In the genomic region with DNA sequence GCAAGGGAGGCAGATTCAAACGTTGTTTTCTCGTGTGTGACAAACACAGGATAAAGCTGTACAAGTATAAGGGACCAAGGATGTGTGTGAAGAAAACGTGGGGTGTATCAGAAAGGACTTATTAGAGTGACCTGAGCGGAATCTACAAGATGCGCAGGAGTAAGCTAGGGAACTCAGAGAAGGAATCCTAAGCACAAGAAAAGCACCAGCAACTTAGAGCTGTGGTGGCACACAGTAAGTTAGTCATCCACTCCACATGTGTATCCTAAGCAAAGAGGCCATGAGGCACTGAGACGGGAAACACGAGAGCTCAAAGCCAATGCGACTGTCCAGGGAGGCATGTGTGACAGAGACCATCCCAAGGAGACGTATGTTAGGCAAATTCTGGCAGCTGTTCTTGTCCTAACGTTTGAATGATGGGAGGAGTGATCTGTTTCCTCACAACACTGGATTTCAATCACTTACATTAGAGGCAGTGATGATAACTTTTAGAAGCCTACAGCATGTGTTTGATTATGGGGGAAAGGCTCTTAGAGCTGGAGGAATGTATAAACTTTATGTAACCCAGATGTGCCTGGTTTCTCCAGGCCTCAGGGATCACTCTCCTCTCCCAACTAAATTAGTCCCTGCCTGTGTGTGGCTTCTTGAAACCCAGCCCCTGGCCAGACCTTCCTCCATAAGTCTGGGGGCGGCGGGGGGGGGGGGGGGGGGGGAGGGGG, we compare ENCODE assay signal across 19 mouse cellular contexts. TPM values are rescaled to one million over a fixed set of nuclear protein-coding genes. Genes with fewer than 3 reads are reported as not detected.
DNase-seq lines count a peak whose midpoint lies in the region; ATAC-seq and TF ChIP-seq lines count a peak whose summit lies in the region.
"Had no signal": no experiment of that assay in that cellular context is flagged by ENCODE, and none has a peak within 500 bp of the region (broad histone marks: within the 10 kb centered on the region; RNA-seq: fewer than 3 reads in every experiment).

No protein-coding gene starts in this region.

- WGBS in lung, embryonic 14.5 days: 44% methylated on average over 10 of the region's 12 CpGs
- 44% methylated on average over 10 of the region's 12 CpGs for WGBS in intestine, embryonic 15.5 days
- WGBS in stomach, embryonic 16.5 days: 44% methylated on average over 10 of the region's 12 CpGs
- WGBS in heart, embryonic 12.5 days: 52% methylated on average over 10 of the region's 12 CpGs

- no peak for ATAC-seq in lung, embryonic 14.5 days (ENCODE audit: insufficient read depth)
- no peak for ATAC-seq in intestine, embryonic 15.5 days
- ATAC-seq in stomach, embryonic 16.5 days (ENCODE audit: insufficient read depth, low FRiP score): no peak
- ATAC-seq in heart, embryonic 12.5 days (ENCODE audit: insufficient number of reproducible peaks, low FRiP score): no peak
- ATAC-seq: CD4-positive, CD25-positive, alpha-beta regulatory T cell, adult 4 months had no signal

- peak overlapping the region; percentile 3; the same call in 1 of the 2 replicates for H3K27ac ChIP-seq in lung, embryonic 14.5 days (ENCODE audit: low read depth)
- H3K27ac ChIP-seq in intestine, embryonic 15.5 days: peak overlapping the region; percentile 59; the same call in 1 of the 2 replicates
- peak overlapping the region; percentile 62 for H3K27ac ChIP-seq in stomach, embryonic 16.5 days (ENCODE audit: low read length)
- H3K27ac ChIP-seq in heart, embryonic 12.5 days (ENCODE audit: poor library complexity, severe bottlenecking): no peak overlapping the region
- H3K27ac ChIP-seq: kidney, embryonic 15.5 days; midbrain, embryonic 10.5 days; neural tube, embryonic 12.5 days had no signal

- peaks cover 10% of the 10 kb centered on the region for H3K36me3 ChIP-seq in lung, embryonic 14.5 days (ENCODE audit: insufficient read depth)
- H3K36me3 ChIP-seq in intestine, embryonic 15.5 days: no peaks in the 10 kb centered on the region
- no peaks in the 10 kb centered on the region for H3K36me3 ChIP-seq in stomach, embryonic 16.5 days (ENCODE audit: control insufficient read depth, insufficient read depth, low read length)
- peaks cover 7% of the 10 kb centered on the region; the same call in 1 of the 2 replicates for H3K36me3 ChIP-seq in heart, embryonic 12.5 days
- H3K36me3 ChIP-seq: neural tube, embryonic 12.5 days had no signal

- H3K27me3 ChIP-seq in lung, embryonic 14.5 days (ENCODE audit: insufficient read depth, low read length): no peaks in the 10 kb centered on the region
- no peaks in the 10 kb centered on the region for H3K27me3 ChIP-seq in intestine, embryonic 15.5 days (replicated peaks)
- H3K27me3 ChIP-seq in stomach, embryonic 16.5 days (ENCODE audit: control insufficient read depth, insufficient read depth, low read length): no peaks in the 10 kb centered on the region
- H3K27me3 ChIP-seq in heart, embryonic 12.5 days (replicated peaks): no peaks in the 10 kb centered on the region
- H3K27me3 ChIP-seq: kidney, embryonic 15.5 days; neural tube, embryonic 12.5 days had no signal

- H3K4me1 ChIP-seq in lung, embryonic 14.5 days (ENCODE audit: insufficient read depth): no peaks in the 10 kb centered on the region
- H3K4me1 ChIP-seq in intestine, embryonic 15.5 days (replicated peaks): peaks cover 10% of the 10 kb centered on the region; the same call in 1 of the 2 replicates
- peaks cover 7% of the 10 kb centered on the region for H3K4me1 ChIP-seq in stomach, embryonic 16.5 days (ENCODE audit: control insufficient read depth, insufficient read depth, low read length)
- H3K4me1 ChIP-seq in heart, embryonic 12.5 days (replicated peaks): peaks cover 9% of the 10 kb centered on the region; the same call in 1 of the 2 replicates

- TF ChIP-seq CTCF in lung, embryonic 14.5 days (IDR thresholded peaks at IDR 0.05; ENCODE audit: low read depth): no peak

- H3K4me3 ChIP-seq in lung, embryonic 14.5 days (ENCODE audit: low read depth, low read length): no peak overlapping the region
- H3K4me3 ChIP-seq in intestine, embryonic 15.5 days (replicated peaks): no peak overlapping the region
- no peak overlapping the region for H3K4me3 ChIP-seq in stomach, embryonic 16.5 days (replicated peaks; ENCODE audit: low read length)
- H3K4me3 ChIP-seq in heart, embryonic 12.5 days: no peak overlapping the region
- H3K4me3 ChIP-seq: kidney, embryonic 15.5 days; midbrain, embryonic 10.5 days; neural tube, embryonic 12.5 days had no signal

- H3K9ac ChIP-seq in lung, embryonic 14.5 days: no peak overlapping the region
- no peak overlapping the region for H3K9ac ChIP-seq in intestine, embryonic 15.5 days
- H3K9ac ChIP-seq in stomach, embryonic 16.5 days (ENCODE audit: low read length): no peak overlapping the region
- no peak overlapping the region for H3K9ac ChIP-seq in heart, embryonic 12.5 days
- H3K9ac ChIP-seq: kidney, embryonic 15.5 days; neural tube, embryonic 12.5 days had no signal

- no peaks in the 10 kb centered on the region for H3K9me3 ChIP-seq in lung, embryonic 14.5 days (ENCODE audit: low read depth, low read length)
- H3K9me3 ChIP-seq in intestine, embryonic 15.5 days: no peaks in the 10 kb centered on the region
- no peaks in the 10 kb centered on the region for H3K9me3 ChIP-seq in stomach, embryonic 16.5 days (replicated peaks; ENCODE audit: control insufficient read depth, low read length)
- H3K9me3 ChIP-seq in heart, embryonic 12.5 days (replicated peaks): no peaks in the 10 kb centered on the region
- H3K9me3 ChIP-seq: kidney, embryonic 15.5 days; midbrain, embryonic 10.5 days; neural tube, embryonic 12.5 days had no signal

- H3K4me2 ChIP-seq in lung, embryonic 14.5 days: no peak overlapping the region
- no peak overlapping the region for H3K4me2 ChIP-seq in intestine, embryonic 15.5 days (replicated peaks)
- H3K4me2 ChIP-seq in stomach, embryonic 16.5 days (ENCODE audit: low read depth, low read length): no peak overlapping the region
- H3K4me2 ChIP-seq in heart, embryonic 12.5 days: no peak overlapping the region
- H3K4me2 ChIP-seq: kidney, embryonic 15.5 days; neural tube, embryonic 12.5 days had no signal

- peak; percentile 29 for DNase-seq in lung, embryonic 14.5 days
- no peak for DNase-seq in lung, postnatal 10 days
- peak; percentile 35 for DNase-seq in embryo, embryonic 11.5 days (ENCODE audit: low read depth, low spot score)
- no peak for DNase-seq in heart, postnatal 4 days
- DNase-seq: adrenal gland, adult 2 months; cerebellum, postnatal 10 days; heart, adult 11 months; heart, postnatal 36 days; layer of hippocampus, adult 9-11 months; lung, adult 2 months; thymus, postnatal 4 days had no signal

RNA-seq across cellular contexts. Expression of a gene that starts 2.3 kb away (rescaled TPM):
- 22.8 and 25.0 TPM in 2 replicates for polyA plus RNA-seq in lung, embryonic 14.5 days (2014; fragmentation: Nextera tagmentation; extraction: Ambion mirVana)
- 16.9 TPM in 2 replicates for polyA plus RNA-seq in intestine, embryonic 15.5 days (2015; fragmentation: Nextera tagmentation; extraction: Ambion mirVana)
- polyA plus RNA-seq in stomach, embryonic 16.5 days (2015; fragmentation: Nextera tagmentation; extraction: Ambion mirVana): 17.6 and 18.4 TPM in 2 replicates
- polyA plus RNA-seq in heart, embryonic 12.5 days (2016; fragmentation: Nextera tagmentation; extraction: Ambion mirVana): 14.9 and 16.3 TPM in 2 replicates
- total RNA-seq in heart, postnatal 4 days (2021): 10 to 100 TPM; 10.9 to 13.0 TPM

RNA-seq across cellular contexts. Expression of a gene that starts 33.1 kb away (rescaled TPM):
- polyA plus RNA-seq in lung, embryonic 14.5 days (2014; fragmentation: Nextera tagmentation; extraction: Ambion mirVana): 0.32 TPM in 1 of 2 replicates, not detected in the other
- 0.18 TPM in 1 of 2 replicates, not detected in the other for polyA plus RNA-seq in intestine, embryonic 15.5 days (2015; fragmentation: Nextera tagmentation; extraction: Ambion mirVana)
- polyA plus RNA-seq in stomach, embryonic 16.5 days (2015; fragmentation: Nextera tagmentation; extraction: Ambion mirVana): not detected in 2 replicates
- not detected in 2 replicates for polyA plus RNA-seq in heart, embryonic 12.5 days (2016; fragmentation: Nextera tagmentation; extraction: Ambion mirVana)
- not detected for total RNA-seq in heart, postnatal 4 days (2021)
- total RNA-seq: adrenal gland, adult 2 months; heart, postnatal 36 days; left cerebral cortex, postnatal 36 days had no signal
- polyA plus RNA-seq: adrenal gland, adult 2 months; CD4-positive, CD25-positive, alpha-beta regulatory T cell, adult 4 months; kidney, embryonic 15.5 days; lung, adult 2 months; midbrain, embryonic 10.5 days; neural tube, embryonic 12.5 days had no signal

RNA-seq across cellular contexts. Expression of a gene that starts 44.8 kb away (rescaled TPM):
- polyA plus RNA-seq in lung, embryonic 14.5 days (2014; fragmentation: Nextera tagmentation; extraction: Ambion mirVana): 0.11 and 0.14 TPM in 2 replicates
- 0.09 TPM in 1 of 2 replicates, not detected in the other for polyA plus RNA-seq in intestine, embryonic 15.5 days (2015; fragmentation: Nextera tagmentation; extraction: Ambion mirVana)
- 0.08 TPM in 1 of 2 replicates, not detected in the other for polyA plus RNA-seq in stomach, embryonic 16.5 days (2015; fragmentation: Nextera tagmentation; extraction: Ambion mirVana)
- 0.09 TPM in 1 of 2 replicates, not detected in the other for polyA plus RNA-seq in heart, embryonic 12.5 days (2016; fragmentation: Nextera tagmentation; extraction: Ambion mirVana)
- total RNA-seq in heart, postnatal 4 days (2021): not detected
- total RNA-seq: adrenal gland, adult 2 months; heart, postnatal 36 days had no signal
- polyA plus RNA-seq: lung, adult 2 months; midbrain, embryonic 10.5 days; neural tube, embryonic 12.5 days had no signal

Comparison
In these comparisons a context has a peak if more than half of its experiments do, and no peak if none do; other contexts are left out.
1. DNase-seq: peak in lung, embryonic 14.5 days (single experiment) and embryo, embryonic 11.5 days (single experiment); none in lung, postnatal 10 days (single experiment) and heart, postnatal 4 days (single experiment).